Comparison of ENCODE assay signal across 16 mouse cellular contexts in the genomic region with DNA sequence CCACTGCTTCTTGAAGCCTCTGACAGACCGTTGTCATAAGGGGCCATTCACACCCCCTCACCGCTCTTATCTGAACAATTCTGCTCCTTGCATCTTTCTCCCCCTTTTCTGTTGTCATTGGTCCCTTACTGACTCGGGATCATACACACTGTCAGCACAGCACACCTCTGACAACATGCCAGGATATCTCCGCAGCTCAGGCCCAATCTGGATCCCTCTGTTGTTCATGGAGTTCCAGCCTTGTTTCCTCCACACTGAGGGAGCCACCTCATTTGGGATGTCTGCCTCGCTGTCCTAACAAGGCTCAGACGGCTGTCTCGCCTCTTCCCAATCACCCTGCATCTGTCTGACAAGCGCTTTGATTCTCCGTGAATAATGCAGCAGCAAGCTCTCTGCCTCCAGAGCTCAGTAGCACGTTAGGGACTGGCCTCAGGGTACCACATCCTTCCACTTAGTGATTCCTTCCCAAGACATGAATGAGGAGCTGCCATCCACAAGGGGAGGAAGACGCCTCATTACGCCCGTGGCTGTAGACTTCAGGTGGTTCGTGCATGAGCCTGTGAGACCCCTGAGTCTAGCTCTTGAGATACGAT. TPM values are rescaled to one million over a fixed set of nuclear protein-coding genes. Genes with fewer than 3 reads are reported as not detected.
"Had no signal": no experiment of that assay in that cellular context is flagged by ENCODE, and none has a peak within 500 bp of the region (broad histone marks: within the 10 kb centered on the region; RNA-seq: fewer than 3 reads in every experiment).

No protein-coding gene starts in this region.

- H3K4me2 ChIP-seq: intestine, embryonic 15.5 days; limb, embryonic 12.5 days; liver, embryonic 13.5 days had no signal

- H3K4me1 ChIP-seq: intestine, embryonic 15.5 days; limb, embryonic 12.5 days; liver, embryonic 13.5 days had no signal

- H3K27me3 ChIP-seq: intestine, embryonic 15.5 days; limb, embryonic 12.5 days; liver, embryonic 13.5 days had no signal

- H3K27ac ChIP-seq: intestine, embryonic 15.5 days; limb, embryonic 12.5 days; liver, embryonic 13.5 days; stomach, postnatal 0 days had no signal

- H3K9ac ChIP-seq: intestine, embryonic 15.5 days; limb, embryonic 12.5 days; liver, embryonic 13.5 days; liver, postnatal 0 days had no signal

- ATAC-seq: intestine, embryonic 15.5 days; liver, postnatal 0 days had no signal

- H3K36me3 ChIP-seq: intestine, embryonic 15.5 days; limb, embryonic 12.5 days; liver, embryonic 13.5 days had no signal

- DNase-seq: kidney, adult 18-20 months; kidney, postnatal 14 days; layer of hippocampus, postnatal 36 days; liver; liver, embryonic 13.5 days; liver, postnatal 0 days; right cerebral cortex, adult 18-20 months; right cerebral cortex, postnatal 25 days; thymus, postnatal 4 days had no signal

- H3K9me3 ChIP-seq: intestine, embryonic 15.5 days; limb, embryonic 12.5 days; liver, embryonic 13.5 days had no signal

- H3K4me3 ChIP-seq: intestine, embryonic 15.5 days; limb, embryonic 12.5 days; liver, embryonic 13.5 days had no signal

RNA-seq across cellular contexts. Expression of gene Cfap58, which starts 40.7 kb away (rescaled TPM):
- total RNA-seq: megakaryocyte progenitor cell, adult 5-6 weeks; neutrophil, adult 5-6 weeks had no signal
- polyA plus RNA-seq: intestine, embryonic 15.5 days; kidney, embryonic 14.5 days; liver, embryonic 13.5 days; liver, postnatal 0 days; small intestine, adult 2 months; stomach, postnatal 0 days had no signal

RNA-seq across cellular contexts. Expression of gene Cfap43, which starts 59.1 kb away (rescaled TPM):
- total RNA-seq: megakaryocyte progenitor cell, adult 5-6 weeks had no signal
- polyA plus RNA-seq: small intestine, adult 2 months had no signal
